Mouse (Mus musculus) cerebellum, adult 2 months (tissue): ENCODE data around the gene Gm9945.

Experiments used
- CTCF ChIP-seq: fragments of 200-500 bp; IDR thresholded peaks from 2 replicates; pipeline ENCODE4 v1.5.1; 2011; ENCODE audit warnings: low read depth, mild to moderate bottlenecking, control low read depth, low read length, moderate library complexity, borderline replicate concordance; ENCODE audit not compliant: insufficient read depth
- POLR2A ChIP-seq: fragments of 200-500 bp; IDR thresholded peaks from 2 replicates; pipeline ENCODE4 v1.6.1; 2011; ENCODE audit warnings: low read length, control low read depth, borderline replicate concordance; ENCODE audit not compliant: insufficient read depth

DNA sequence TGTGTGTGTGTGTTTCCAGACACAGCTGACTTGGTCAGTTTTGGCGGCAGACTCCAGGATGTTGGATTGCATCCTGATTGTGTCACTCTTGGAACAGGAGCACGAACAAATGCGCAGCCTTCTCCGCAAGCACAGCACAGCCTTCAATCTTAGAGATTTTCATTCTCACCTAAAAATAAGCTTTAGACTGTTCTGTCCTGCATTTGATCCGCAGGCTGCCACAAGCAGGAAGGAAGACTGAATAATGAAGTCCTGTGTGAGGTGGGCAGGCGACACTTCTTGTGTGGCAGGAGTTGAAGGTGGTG is 49.2 kb downstream of the Gm9945 start:
- TF ChIP-seq CTCF, result no peak
- TF ChIP-seq POLR2A, result peak; percentile 50; the same call in 1 of the 2 replicates
